Comparison of ENCODE assay signal across 38 mouse cellular contexts in genomic region chr16:92355366-92355765, GRCm38 (mm10). TPM values are rescaled to one million over a fixed set of nuclear protein-coding genes. Genes with fewer than 3 reads are reported as not detected.
DNase-seq lines count a peak whose midpoint lies in the region; ATAC-seq lines count a peak whose summit lies in the region.
"Had no signal": no experiment of that assay in that cellular context is flagged by ENCODE, and none has a peak within 500 bp of the region (broad histone marks: within the 10 kb centered on the region; RNA-seq: fewer than 3 reads in every experiment).

No protein-coding gene starts in this region.

- H3K4me2 ChIP-seq in heart, embryonic 14.5 days (ENCODE audit: low read length), result peak overlapping the region; percentile 64; the same call in 1 of the 2 replicates
- H3K4me2 ChIP-seq in kidney, embryonic 15.5 days, result no peak overlapping the region
- no peak overlapping the region for H3K4me2 ChIP-seq in forebrain, embryonic 11.5 days (ENCODE audit: low read depth, low read length, severe bottlenecking)
- H3K4me2 ChIP-seq: embryonic facial prominence, embryonic 13.5 days; limb, embryonic 12.5 days; liver, embryonic 11.5 days; midbrain, embryonic 11.5 days had no signal

- peak overlapping the region; percentile 69 for H3K9ac ChIP-seq in heart, embryonic 14.5 days (ENCODE audit: low read length)
- H3K9ac ChIP-seq in kidney, embryonic 15.5 days, result 0 out of 2 replicates have a peak overlapping the region, but pooled peaks have one; percentile 10
- H3K9ac ChIP-seq in forebrain, embryonic 11.5 days (ENCODE audit: low read length), result no peak overlapping the region
- H3K9ac ChIP-seq: embryonic facial prominence, embryonic 13.5 days; forebrain, postnatal 0 days; limb, embryonic 12.5 days; liver, postnatal 0 days had no signal

- ATAC-seq in heart, embryonic 14.5 days (ENCODE audit: insufficient number of reproducible peaks, insufficient read depth, low FRiP score, low read depth), result no peak
- no peak for ATAC-seq in kidney, embryonic 15.5 days (replicated peaks; ENCODE audit: low FRiP score)
- ATAC-seq in forebrain, embryonic 11.5 days (replicated peaks; ENCODE audit: low FRiP score), result no peak
- ATAC-seq: activated CD4-positive, CD25-positive, alpha-beta regulatory T cell, adult 4 months; forebrain, postnatal 0 days; hindbrain, embryonic 16.5 days; liver, postnatal 0 days; midbrain, embryonic 16.5 days had no signal

- H3K4me1 ChIP-seq in heart, embryonic 14.5 days (ENCODE audit: control insufficient read depth in 2 of 2, insufficient read depth in 2 of 2, low read length in 2 of 2), result peaks cover 40 to 52% of the 10 kb centered on the region in 2 experiments
- H3K4me1 ChIP-seq in kidney, embryonic 15.5 days, result peaks cover 30% of the 10 kb centered on the region
- 0 out of 2 replicates have a peak, but pooled peaks cover 4% of the 10 kb centered on the region for H3K4me1 ChIP-seq in forebrain, embryonic 11.5 days (replicated peaks; ENCODE audit: control insufficient read depth, insufficient read depth, low read length)

- WGBS in heart, embryonic 14.5 days, result 64% methylated on average over 5 of the region's 5 CpGs
- WGBS in kidney, embryonic 15.5 days, result 70% methylated on average over 5 of the region's 5 CpGs
- WGBS in forebrain, embryonic 11.5 days, result 87% methylated on average over 5 of the region's 5 CpGs

- H3K4me3 ChIP-seq in heart, embryonic 14.5 days (ENCODE audit: control insufficient read depth in 1 of 2, insufficient read depth in 1 of 2, low read depth in 1 of 2, low read length in 2 of 2), result no peak overlapping the region
- no peak overlapping the region for H3K4me3 ChIP-seq in kidney, embryonic 15.5 days (replicated peaks)
- H3K4me3 ChIP-seq in forebrain, embryonic 11.5 days (ENCODE audit: low read depth, low read length), result no peak overlapping the region
- H3K4me3 ChIP-seq: embryonic facial prominence, embryonic 13.5 days; forebrain, embryonic 10.5 days; left cerebral cortex, adult 2 months; limb, embryonic 12.5 days had no signal

- 0 out of 2 replicates have a peak, but pooled peaks cover 3% of the 10 kb centered on the region for H3K36me3 ChIP-seq in heart, embryonic 14.5 days (ENCODE audit: control insufficient read depth, insufficient read depth, low read length)
- no peaks in the 10 kb centered on the region for H3K36me3 ChIP-seq in kidney, embryonic 15.5 days
- no peaks in the 10 kb centered on the region for H3K36me3 ChIP-seq in forebrain, embryonic 11.5 days (ENCODE audit: control insufficient read depth, insufficient read depth, low read length)
- H3K36me3 ChIP-seq: embryonic facial prominence, embryonic 13.5 days; forebrain, embryonic 10.5 days; limb, embryonic 12.5 days had no signal

- H3K27me3 ChIP-seq in heart, embryonic 14.5 days (ENCODE audit: control insufficient read depth, insufficient read depth, low read length), result no peaks in the 10 kb centered on the region
- H3K27me3 ChIP-seq in kidney, embryonic 15.5 days, result peaks cover 14% of the 10 kb centered on the region; the same call in 1 of the 2 replicates
- H3K27me3 ChIP-seq in forebrain, embryonic 11.5 days (ENCODE audit: control insufficient read depth, insufficient read depth, low read length), result no peaks in the 10 kb centered on the region; the same call in 1 of the 2 replicates

- H3K27ac ChIP-seq in heart, embryonic 14.5 days (replicated peaks in 1 of 2; ENCODE audit: control insufficient read depth in 1 of 2, insufficient read depth in 1 of 2, low read depth in 2 of 2, low read length in 2 of 2), result peak overlapping the region; percentile 54 to 90
- no peak overlapping the region for H3K27ac ChIP-seq in kidney, embryonic 15.5 days
- no peak overlapping the region for H3K27ac ChIP-seq in forebrain, embryonic 11.5 days (ENCODE audit: low read depth, low read length)
- H3K27ac ChIP-seq: embryonic facial prominence, embryonic 13.5 days; forebrain, embryonic 10.5 days; left cerebral cortex, adult 2 months; limb, embryonic 12.5 days had no signal

- H3K9me3 ChIP-seq in heart, embryonic 14.5 days (ENCODE audit: control insufficient read depth, low read length), result no peaks in the 10 kb centered on the region
- no peaks in the 10 kb centered on the region for H3K9me3 ChIP-seq in kidney, embryonic 15.5 days (replicated peaks)
- H3K9me3 ChIP-seq in forebrain, embryonic 11.5 days (ENCODE audit: control insufficient read depth, low read length), result no peaks in the 10 kb centered on the region
- H3K9me3 ChIP-seq: embryonic facial prominence, embryonic 13.5 days; forebrain, embryonic 10.5 days; limb, embryonic 12.5 days had no signal

- DNase-seq in adrenal gland, adult 2 months, result peak; percentile 30
- DNase-seq in adrenal gland, postnatal 36 days, result no peak
- DNase-seq in heart, adult 11 months, result no peak
- DNase-seq in kidney, adult 11 months, result no peak
- peak; percentile 46 for DNase-seq in Muller cell, postnatal 12 days (ENCODE audit: inconsistent ontology term)
- no peak for DNase-seq in forebrain, embryonic 11.5 days (ENCODE audit: low spot score)
- DNase-seq: adrenal gland, postnatal 10 days; cerebellum, adult 11-12 months; cerebellum, adult 9-11 months; forebrain, postnatal 0 days; kidney, adult 9 months; kidney, postnatal 14 days; liver, postnatal 0 days; lung, postnatal 36 days; right cerebral cortex, postnatal 25 days; thymus, adult 2 months; thymus, postnatal 36 days had no signal

RNA-seq across cellular contexts. Expression of gene Kcne1, which starts 3.9 kb away (rescaled TPM):
- total RNA-seq in adrenal gland, adult 2 months (2021), result under 1 TPM in 1 of 2 experiments, not detected in 1; 0.17 TPM
- polyA plus RNA-seq in adrenal gland, adult 2 months (2012; rRNA removed), result 0.41 TPM in 1 of 2 replicates, not detected in the other
- total RNA-seq in adrenal gland, postnatal 36 days (2021), result not detected
- 192 and 199 TPM in 2 replicates for polyA plus RNA-seq in heart, embryonic 14.5 days (2014; fragmentation: Nextera tagmentation; extraction: Ambion mirVana)
- polyA plus RNA-seq in kidney, embryonic 15.5 days (2015; fragmentation: Nextera tagmentation; extraction: Ambion mirVana), result 1.8 and 2.0 TPM in 2 replicates
- polyA plus RNA-seq in forebrain, embryonic 11.5 days (2014; fragmentation: Nextera tagmentation; extraction: Ambion mirVana), result 0.29 TPM in 1 of 2 replicates, not detected in the other
- total RNA-seq: adrenal gland, postnatal 10 days; forebrain, postnatal 0 days; gastrocnemius, adult 8-10 months; layer of hippocampus, adult 18-20 months; layer of hippocampus, postnatal 10 days; left cerebral cortex, adult 2 months; left cerebral cortex, postnatal 25 days; megakaryocyte, adult 5-6 weeks; neutrophil, adult 5-6 weeks had no signal
- polyA plus RNA-seq: activated CD4-positive, CD25-positive, alpha-beta regulatory T cell, adult 4 months; forebrain, postnatal 0 days; intestine, embryonic 14.5 days; limb, embryonic 12.5 days; liver, embryonic 11.5 days; liver, postnatal 0 days; midbrain, embryonic 16.5 days had no signal

RNA-seq across cellular contexts. Expression of gene Fam243, which starts 34.1 kb away (rescaled TPM):
- not detected for total RNA-seq in adrenal gland, adult 2 months (2021)
- not detected in 2 replicates for polyA plus RNA-seq in adrenal gland, adult 2 months (2012; rRNA removed)
- not detected for total RNA-seq in adrenal gland, postnatal 36 days (2021)
- not detected in 2 replicates for polyA plus RNA-seq in heart, embryonic 14.5 days (2014; fragmentation: Nextera tagmentation; extraction: Ambion mirVana)
- not detected in 2 replicates for polyA plus RNA-seq in kidney, embryonic 15.5 days (2015; fragmentation: Nextera tagmentation; extraction: Ambion mirVana)
- not detected in 2 replicates for polyA plus RNA-seq in forebrain, embryonic 11.5 days (2014; fragmentation: Nextera tagmentation; extraction: Ambion mirVana)
- total RNA-seq: adrenal gland, postnatal 10 days; forebrain, postnatal 0 days; gastrocnemius, adult 8-10 months; layer of hippocampus, adult 18-20 months; layer of hippocampus, postnatal 10 days; left cerebral cortex, adult 2 months; left cerebral cortex, postnatal 25 days; megakaryocyte, adult 5-6 weeks; neutrophil, adult 5-6 weeks had no signal
- polyA plus RNA-seq: activated CD4-positive, CD25-positive, alpha-beta regulatory T cell, adult 4 months; embryonic facial prominence, embryonic 13.5 days; forebrain, embryonic 10.5 days; forebrain, postnatal 0 days; hindbrain, embryonic 11.5 days; hindbrain, embryonic 16.5 days; intestine, embryonic 14.5 days; limb, embryonic 12.5 days; liver, embryonic 11.5 days; liver, postnatal 0 days; lung, embryonic 16.5 days; midbrain, embryonic 11.5 days; midbrain, embryonic 16.5 days; neural tube, embryonic 11.5 days had no signal

RNA-seq across cellular contexts. Expression of gene Smim11, which starts 54.3 kb away (rescaled TPM):
- 10 to 100 TPM; 69.5 to 72.8 TPM for total RNA-seq in adrenal gland, adult 2 months (2021)
- 75.0 and 78.7 TPM in 2 replicates for polyA plus RNA-seq in adrenal gland, adult 2 months (2012; rRNA removed)
- 10 to 100 TPM; 56.5 to 61.6 TPM for total RNA-seq in adrenal gland, postnatal 36 days (2021)
- polyA plus RNA-seq in heart, embryonic 14.5 days (2014; fragmentation: Nextera tagmentation; extraction: Ambion mirVana), result 129 and 132 TPM in 2 replicates
- polyA plus RNA-seq in kidney, embryonic 15.5 days (2015; fragmentation: Nextera tagmentation; extraction: Ambion mirVana), result 126 and 141 TPM in 2 replicates
- 115 and 123 TPM in 2 replicates for polyA plus RNA-seq in forebrain, embryonic 11.5 days (2014; fragmentation: Nextera tagmentation; extraction: Ambion mirVana)

Comparison
In these comparisons a context has a peak if more than half of its experiments do, and no peak if none do; other contexts are left out.
1. DNase-seq: peak in adrenal gland, adult 2 months (single experiment) and Muller cell, postnatal 12 days (single experiment); none in adrenal gland, postnatal 36 days (0 of 2), heart, adult 11 months (single experiment), kidney, adult 11 months (single experiment) and forebrain, embryonic 11.5 days (single experiment).
2. H3K27ac ChIP-seq: peak in heart, embryonic 14.5 days (2 of 2); none in kidney, embryonic 15.5 days (single experiment) and forebrain, embryonic 11.5 days (single experiment).
3. RNA of gene Kcne1, which starts 3.9 kb away (polyA plus RNA-seq): 192 to 199 TPM in heart, embryonic 14.5 days; 1.8 to 2.0 TPM in kidney, embryonic 15.5 days, 0.29 TPM in forebrain, embryonic 11.5 days and 0.41 TPM in adrenal gland, adult 2 months; every median in the first group is over 10 times any median in the second.